Mouse (Mus musculus) testis, adult 2 months (tissue): Measurements from ENCODE around the gene Slc25a41.

Source experiments
- CTCF ChIP-seq: fragments of 200-500 bp; IDR thresholded peaks from 2 replicates; pipeline ENCODE4 v1.5.1; 2012; ENCODE audit warnings: low read depth, mild to moderate bottlenecking, inconsistent platforms, low read length, moderate library complexity; ENCODE audit not compliant: control insufficient read depth, insufficient read depth, insufficient replicate concordance
- POLR2A ChIP-seq: fragments of 200-500 bp; IDR thresholded peaks from 2 replicates; pipeline ENCODE4 v1.6.1; 2012; ENCODE audit warnings: low read depth, mild to moderate bottlenecking, inconsistent platforms, low read length, moderate library complexity; ENCODE audit not compliant: control insufficient read depth

GRCm38 (mm10) chr17:57020960-57021359 is 20.5 kb downstream of the Slc25a41 start:
- TF ChIP-seq CTCF = no peak
- TF ChIP-seq POLR2A = no peak
